Mouse (Mus musculus) small intestine, adult 10 weeks (tissue): ENCODE results near the gene Ccdc71. TPM values are rescaled to one million over a fixed set of nuclear protein-coding genes. Genes with fewer than 3 reads are reported as not detected.

ENCODE experiments used
- polyA plus RNA-seq: library from polyadenylated mRNA; stranded (reverse); fragments of 350-450 nt; fragmentation: Illumina TruSeq; extraction: RNeasy Lipid Tissue Mini Kit (QIAGEN cat#74804); gene quantifications from one replicate; pipeline ENCODE4 v1.2.3, GENCODE M21; 2014; ENCODE audit warnings: low replicate concordance

The Ccdc71 gene
- polyA plus RNA-seq: 2.2 TPM

GRCm38 (mm10) chr9:108460319-108461178, at the start of gene Ccdc71:
Gene Ccdc71, plus strand, starts transcription at chr9:108460527.

GRCm38 (mm10) chr9:108428384-108428783, 31.9 kb upstream of the Ccdc71 start, which contains the start of gene Ccdc36:
Gene Ccdc36, minus strand, starts transcription at chr9:108428484.

GRCm38 (mm10) chr9:108436182-108436581, 24.1 kb upstream of the Ccdc71 start, which contains the start of gene BC048562:
Gene BC048562, plus strand, starts transcription at chr9:108436482.

GRCm38 (mm10) chr9:108461181-108461631, 879 bp downstream of the Ccdc71 start, which contains the start of gene Klhdc8b:
Gene Klhdc8b, minus strand, starts transcription at chr9:108461581.

GRCm38 (mm10) chr9:108479721-108480351, 19.5 kb downstream of the Ccdc71 start, which contains the start of gene Lamb2:
Gene Lamb2, plus strand, starts transcription at chr9:108479736.

GRCm38 (mm10) chr9:108490559-108491285, 30.4 kb downstream of the Ccdc71 start, which contains the start of gene Usp19:
Gene Usp19, plus strand, starts transcription at chr9:108490602.

GRCm38 (mm10) chr9:108507619-108508434, 47.5 kb downstream of the Ccdc71 start, which contains the start of gene Qars:
Gene Qars, plus strand, starts transcription at chr9:108507706.

Other genes with a start within 250 kb of the Ccdc71 start
- 31.6 TPM for gene Dag1, start 196.6 kb upstream of the Ccdc71 start, polyA plus RNA-seq
- 4.0 TPM for gene Nicn1, start 170.1 kb upstream of the Ccdc71 start, polyA plus RNA-seq
- gene Amt, start 163.7 kb upstream of the Ccdc71 start, polyA plus RNA-seq: 0.45 TPM
- gene Rhoa, start 154.4 kb upstream of the Ccdc71 start, polyA plus RNA-seq: 419 TPM
- gene Tcta, start 154.4 kb upstream of the Ccdc71 start, polyA plus RNA-seq: 11.5 TPM
- gene Gpx1, start 121.6 kb upstream of the Ccdc71 start, polyA plus RNA-seq: 13.5 TPM
- gene Usp4, start 112.7 kb upstream of the Ccdc71 start, polyA plus RNA-seq: 45.5 TPM
- gene 1700102P08Rik, start 67.7 kb upstream of the Ccdc71 start, polyA plus RNA-seq: 1.4 TPM
- gene Ccdc36, start 32.0 kb upstream of the Ccdc71 start, polyA plus RNA-seq: not detected
- not detected for gene BC048562, start 24.0 kb upstream of the Ccdc71 start, polyA plus RNA-seq
- gene Klhdc8b, start 1.1 kb downstream of the Ccdc71 start, polyA plus RNA-seq: not detected
- 0.67 TPM for gene Lamb2, start 19.2 kb downstream of the Ccdc71 start, polyA plus RNA-seq
- 4.3 TPM for gene Usp19, start 30.1 kb downstream of the Ccdc71 start, polyA plus RNA-seq
- gene Qars, start 47.2 kb downstream of the Ccdc71 start, polyA plus RNA-seq: 84.5 TPM
- gene Qrich1, start 56.3 kb downstream of the Ccdc71 start, polyA plus RNA-seq: 34.9 TPM
- gene Impdh2, start 99.8 kb downstream of the Ccdc71 start, polyA plus RNA-seq: 13.3 TPM
- 2.7 TPM for gene Ndufaf3, start 106.9 kb downstream of the Ccdc71 start, polyA plus RNA-seq
- gene Dalrd3, start 109.4 kb downstream of the Ccdc71 start, polyA plus RNA-seq: 2.3 TPM
- 0.67 TPM for gene Wdr6, start 118.2 kb downstream of the Ccdc71 start, polyA plus RNA-seq
- gene P4htm, start 137.1 kb downstream of the Ccdc71 start, polyA plus RNA-seq: not detected
- 36.2 TPM for gene Arih2, start 188.9 kb downstream of the Ccdc71 start, polyA plus RNA-seq
- 83.1 TPM for gene Slc25a20, start 201.6 kb downstream of the Ccdc71 start, polyA plus RNA-seq
- 264 TPM for gene Prkar2a, start 228.8 kb downstream of the Ccdc71 start, polyA plus RNA-seq